Mouse (Mus musculus): ENCODE data around the gene Taok1.

DNA sequence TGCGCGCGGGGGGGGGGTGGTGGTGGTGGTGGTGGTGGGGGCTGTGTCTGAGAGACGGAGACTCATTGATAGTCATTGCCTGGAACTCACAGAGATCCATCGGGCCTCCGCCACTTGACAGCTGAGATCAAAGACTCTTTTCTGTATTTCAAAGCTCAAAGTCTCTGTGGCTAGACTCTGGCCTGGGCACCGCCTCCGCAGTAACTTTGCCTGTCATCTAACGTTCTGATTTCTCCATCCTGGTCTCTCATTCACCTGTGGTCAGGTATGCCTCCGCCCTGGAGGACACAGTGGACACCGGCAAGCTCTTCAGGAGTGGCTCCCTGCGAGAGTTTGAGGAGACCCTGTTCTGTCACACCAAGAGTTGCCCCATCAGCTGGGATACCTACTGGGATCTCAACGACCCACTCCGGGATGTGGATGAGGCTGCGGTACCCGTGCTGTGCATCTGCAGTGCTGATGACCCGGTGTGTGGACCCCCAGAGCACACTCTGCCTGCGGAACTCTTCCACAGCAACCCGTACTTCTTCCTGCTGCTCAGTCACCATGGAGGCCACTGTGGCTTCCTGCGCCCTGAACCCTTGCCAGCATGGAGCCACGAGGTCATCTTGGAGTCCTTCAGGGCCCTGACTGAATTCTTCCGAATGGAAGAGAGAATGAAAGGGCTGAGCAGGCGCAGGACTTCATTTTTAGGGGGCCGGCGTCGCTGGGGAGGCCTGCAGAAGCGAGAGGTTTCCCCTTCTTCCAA lies 89.4 kb downstream of the Taok1 start:
- TF ChIP-seq CTCF (IDR thresholded peaks at IDR 0.05; ENCODE audit: insufficient read depth, low read length) (no peak), POLR2A (IDR thresholded peaks at IDR 0.05; ENCODE audit: borderline replicate concordance, extremely low read depth, low read depth, low read length) (no peak)
